Mouse (Mus musculus) adrenal gland, adult (tissue): ENCODE results near the gene Sun3.

Experiments
- DNase-seq, 2 experiments: peaks; one replicate each; pipeline ENCODE4 v3.0.0; 2022 to 2023; ENCODE audit warnings: low spot score in 1 of 2; ENCODE audit not compliant: inconsistent age in 2 of 2

The Sun3 gene

DNA sequence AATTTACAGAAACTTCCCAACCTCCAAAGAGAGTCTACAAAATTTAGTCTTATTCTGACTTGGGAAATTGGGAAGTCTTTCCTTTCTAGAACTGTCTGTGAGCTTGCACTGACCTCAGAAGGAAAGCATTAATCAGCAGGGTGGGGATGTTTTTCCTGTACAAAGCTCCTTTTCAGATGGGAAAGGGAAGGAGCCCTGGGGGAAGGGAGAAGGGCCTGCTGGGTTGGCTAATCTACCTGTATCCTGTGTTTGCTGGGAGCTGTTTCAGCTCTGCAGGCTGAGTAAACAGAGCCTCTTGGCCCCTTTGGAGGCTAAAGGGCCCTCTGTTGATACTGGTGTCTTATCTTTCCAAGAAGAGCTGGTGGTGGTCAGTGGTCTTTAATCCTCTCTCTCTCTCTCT is 62.7 kb downstream of the Sun3 start:
- peak; percentile 27 to 58 for DNase-seq

DNA sequence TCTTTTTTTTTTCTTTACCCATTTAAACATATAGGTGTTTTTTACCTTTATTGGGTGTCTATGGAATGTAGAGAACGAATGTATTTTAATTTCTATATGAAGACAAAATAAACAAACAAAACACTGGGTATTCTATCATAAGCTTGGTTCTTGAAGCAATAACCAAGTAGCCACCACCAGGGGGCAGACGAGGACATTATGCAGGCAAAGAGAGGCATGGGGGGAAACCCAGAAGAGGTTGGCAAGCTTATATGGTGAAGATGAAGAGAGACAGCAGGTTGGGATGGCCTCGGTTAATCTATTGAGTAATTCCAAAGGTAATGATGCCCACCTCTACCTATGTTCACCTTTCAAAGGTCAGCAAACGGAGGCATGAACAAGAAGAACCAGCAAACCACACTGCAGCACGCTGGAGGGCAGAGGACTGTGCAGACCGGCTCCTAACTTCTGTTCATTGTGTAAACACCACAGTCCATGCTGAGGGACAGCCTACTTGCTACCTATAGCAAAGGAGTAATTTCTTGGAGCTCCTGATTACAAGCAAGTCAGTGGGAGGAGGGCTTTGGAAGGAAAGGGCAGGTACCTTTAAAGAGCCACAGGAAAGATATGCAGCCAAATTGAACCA is 65.4 kb downstream of the Sun3 start:
- DNase-seq: peak; percentile 49 to 89

DNA sequence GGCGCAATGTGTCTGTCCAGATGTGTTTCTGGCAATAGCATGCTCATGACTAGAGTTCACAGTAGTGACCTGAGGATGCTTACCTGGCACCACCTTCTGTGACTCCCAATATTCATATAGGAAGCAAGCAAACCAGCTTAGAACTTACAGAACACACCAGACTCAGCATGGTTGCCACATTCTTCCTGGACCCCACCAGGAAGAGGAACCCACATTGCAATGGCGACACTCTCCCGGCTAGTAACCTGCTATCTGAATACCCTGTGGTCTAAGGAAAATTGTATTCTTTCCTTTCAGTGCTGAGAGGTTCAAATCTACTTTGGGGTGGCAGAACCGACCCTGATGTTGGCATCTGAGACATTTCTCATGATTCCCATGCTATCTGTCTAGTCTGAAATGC is 70.6 kb downstream of the Sun3 start:
- DNase-seq: no peak

DNA sequence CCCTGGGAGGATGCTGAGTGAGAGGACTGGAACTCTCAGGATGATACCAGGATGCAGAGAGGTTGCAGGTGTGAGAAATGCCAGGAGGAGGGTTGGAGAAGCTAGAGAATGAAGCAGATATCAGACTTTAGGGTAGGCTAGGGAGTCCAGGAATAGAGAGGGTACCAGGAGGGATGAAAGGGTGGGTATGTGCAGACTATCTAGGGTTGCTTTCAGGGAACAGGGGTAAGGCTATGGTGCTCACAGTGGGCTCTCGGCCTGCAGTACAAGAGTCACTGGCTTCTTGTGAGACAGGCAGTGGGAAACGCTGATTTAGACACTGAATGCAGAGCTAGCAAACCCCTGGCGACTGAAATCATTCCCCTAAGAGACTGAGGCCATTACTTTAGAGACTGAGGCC is 75.6 kb downstream of the Sun3 start, which contains the start of gene Pkd1l1:
Pkd1l1 (minus strand) TSS at position 101 of the 400 bp plus-strand sequence.
- DNase-seq: no peak

DNA sequence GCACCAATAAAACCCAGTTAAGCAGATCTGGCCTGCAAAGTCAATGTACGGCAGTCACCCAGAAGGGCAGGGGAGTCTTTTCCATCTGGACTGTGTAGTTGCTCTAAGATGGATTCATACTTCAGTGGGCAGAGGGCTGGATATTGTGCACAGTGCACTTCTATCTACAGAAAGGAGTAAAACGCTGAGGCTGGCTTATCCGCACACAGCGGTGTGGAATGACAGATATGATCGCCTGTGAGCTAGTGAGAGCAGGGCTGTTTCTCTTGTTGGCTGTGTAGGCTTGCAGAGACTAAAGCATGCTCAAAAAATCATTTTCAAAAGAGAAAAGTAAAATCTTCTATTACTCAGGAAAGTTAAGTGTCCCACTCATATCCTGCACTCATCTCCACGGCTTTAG is 76.7 kb downstream of the Sun3 start:
- no peak for DNase-seq

DNA sequence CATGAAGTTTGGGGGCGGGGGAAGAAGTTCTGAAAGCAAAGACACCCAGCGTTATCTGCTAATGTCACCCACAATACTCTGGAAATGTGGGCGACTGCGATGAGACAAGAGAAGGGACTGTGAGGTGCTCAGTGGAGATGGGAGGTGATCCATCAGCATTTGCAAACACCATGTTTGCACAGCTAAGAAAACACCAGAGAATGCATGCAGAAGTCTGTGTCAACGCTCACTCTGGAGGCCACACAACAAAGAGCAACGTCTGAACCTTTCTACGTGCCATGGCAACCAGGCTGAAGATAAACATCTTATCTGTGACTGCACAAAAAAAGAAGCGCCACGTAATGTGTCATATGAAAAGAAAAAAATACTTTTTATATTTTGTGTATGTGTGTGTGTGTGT is 78.3 kb downstream of the Sun3 start:
- no peak for DNase-seq

DNA sequence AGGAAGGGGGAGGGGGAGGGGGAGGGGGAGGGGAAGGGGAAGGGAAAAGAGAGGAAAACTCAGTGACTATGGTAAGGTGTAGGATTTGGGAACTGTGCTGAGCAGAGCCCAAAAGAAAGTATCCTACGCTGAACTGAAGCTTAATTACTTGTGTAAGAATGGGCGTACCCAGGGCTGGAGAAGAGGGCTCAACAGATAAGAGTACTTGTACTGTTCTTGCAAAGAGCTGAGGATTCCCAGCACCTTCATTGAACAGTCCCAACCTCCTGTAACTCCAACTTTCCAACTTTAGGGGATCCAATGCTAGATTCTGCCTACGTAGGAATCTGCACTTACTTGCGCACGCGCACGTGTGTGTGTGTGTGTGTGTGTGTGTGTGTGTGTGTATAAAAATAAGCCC is 80.7 kb downstream of the Sun3 start:
- DNase-seq: no peak
